Mouse (Mus musculus) thymus, adult 2 months (tissue): ENCODE results near the gene Alkbh6.

ENCODE experiments used
- CTCF ChIP-seq: fragments of 200-500 bp; IDR thresholded peaks from 2 replicates; pipeline ENCODE4 v1.5.1; 2012; ENCODE audit warnings: mild to moderate bottlenecking, control low read depth, low read length, moderate library complexity, borderline replicate concordance; ENCODE audit not compliant: control insufficient read depth, poor library complexity, insufficient read depth; ENCODE audit errors: extremely low read depth
- POLR2A ChIP-seq: fragments of 200-500 bp; IDR thresholded peaks from 2 replicates; pipeline ENCODE4 v1.6.1; 2012; ENCODE audit warnings: mild to moderate bottlenecking, low read length, control low read depth, moderate library complexity; ENCODE audit not compliant: control insufficient read depth, poor library complexity, insufficient read depth; ENCODE audit errors: extremely low read depth

DNA sequence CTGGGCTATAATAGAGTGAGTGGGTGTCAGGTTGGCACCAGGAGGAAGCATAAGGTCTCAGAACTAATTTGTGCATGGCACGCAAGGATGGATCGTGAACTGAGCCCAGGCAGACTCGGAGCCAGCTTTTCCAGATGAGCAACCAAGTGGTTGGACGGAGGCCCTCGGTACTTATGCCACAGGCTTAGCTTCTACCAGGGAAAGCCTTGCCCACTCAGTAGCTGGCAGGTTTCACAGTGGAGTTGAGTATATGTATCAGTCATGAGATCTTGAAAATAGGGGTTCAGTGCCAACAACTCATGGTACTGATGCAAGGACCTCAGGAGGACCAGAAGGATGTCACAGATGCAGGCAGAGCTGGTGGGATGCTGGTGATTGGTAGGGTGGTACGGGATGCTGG, 27.2 kb downstream of the Alkbh6 start:
- no peak for TF ChIP-seq CTCF
- no peak for TF ChIP-seq POLR2A
